Mouse (Mus musculus): ENCODE measurements around the gene Rab26. TPM values are rescaled to one million over a fixed set of nuclear protein-coding genes. Genes with fewer than 3 reads are reported as not detected.
A peak's percentile ranks its signal among the peaks of the same experiment; 100 is the strongest.

Rab26 gene
- polyA plus RNA-seq, 1 experiment from 2014 or later: 8.3 TPM

DNA sequence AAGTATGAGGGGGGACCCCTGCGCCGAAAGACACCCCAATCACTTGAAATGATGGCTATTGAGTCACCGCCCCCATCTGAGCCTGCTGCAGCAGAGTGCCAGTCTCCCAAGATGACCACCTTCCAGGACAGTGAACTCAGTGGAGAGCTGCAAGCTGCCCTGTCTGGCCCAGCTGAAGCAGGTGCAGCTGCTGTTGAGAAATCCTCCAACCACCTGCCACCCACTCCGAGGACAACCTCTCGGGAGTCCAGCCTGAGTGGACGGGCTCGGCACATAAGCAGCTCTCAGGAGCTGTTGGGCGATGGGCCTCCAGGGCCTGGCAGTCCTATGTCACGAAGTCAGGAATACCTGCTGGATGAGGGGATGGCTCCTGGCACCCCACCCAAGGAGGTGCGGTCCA, 29.9 kb downstream of the Rab26 start:
- H3K9ac ChIP-seq: no peak overlapping the region
- H3K9me3 ChIP-seq: no peaks in the 10 kb centered on the region
- no peak overlapping the region for H3K27ac ChIP-seq
- H3K27me3 ChIP-seq (replicated peaks): no peaks in the 10 kb centered on the region
- H3K4me1 ChIP-seq: peaks cover 8% of the 10 kb centered on the region
- H3K4me2 ChIP-seq: no peak overlapping the region
- 89% methylated on average over 10 of the region's 10 CpGs for WGBS
- H3K4me3 ChIP-seq (replicated peaks): no peak overlapping the region
- peaks cover 14% of the 10 kb centered on the region for H3K36me3 ChIP-seq
- ATAC-seq (ENCODE audit: insufficient read depth, low FRiP score, low read depth): no peak

GRCm38 (mm10) chr17:24502208-24502607, 31.8 kb downstream of the Rab26 start:
- Histone ChIP-seq H3K36me3 (no peaks in the 10 kb centered on the region), H3K27me3 (replicated peaks) (no peaks in the 10 kb centered on the region), H3K27ac (no peak overlapping the region), H3K9ac (no peak overlapping the region), H3K4me2 (no peak overlapping the region), H3K4me3 (replicated peaks) (no peak overlapping the region), H3K4me1 (peaks cover 7% of the 10 kb centered on the region), H3K9me3 (no peaks in the 10 kb centered on the region)
- no peak for ATAC-seq (ENCODE audit: insufficient read depth, low FRiP score, low read depth)
- 43% methylated on average over 11 of the region's 11 CpGs for WGBS

- no peaks in the 10 kb centered on the region for H3K36me3 ChIP-seq
- H3K27me3 ChIP-seq (replicated peaks): no peaks in the 10 kb centered on the region
- H3K9me3 ChIP-seq: no peaks in the 10 kb centered on the region
- H3K4me1 ChIP-seq: no peaks in the 10 kb centered on the region
- WGBS: 82% methylated on average over 1 of the region's 1 CpGs
- H3K9ac ChIP-seq: no peak overlapping the region
- H3K27ac ChIP-seq: no peak overlapping the region
- no peak for ATAC-seq (ENCODE audit: insufficient read depth, low FRiP score, low read depth)
- H3K4me3 ChIP-seq (replicated peaks): no peak overlapping the region
- no peak overlapping the region for H3K4me2 ChIP-seq
These were observed 38.0 kb downstream of the Rab26 start for GRCm38 (mm10) chr17:24496026-24496425.

GRCm38 (mm10) chr17:24495443-24495842, 38.6 kb downstream of the Rab26 start:
- WGBS: 69% methylated on average over 3 of the region's 3 CpGs
- H3K27ac ChIP-seq: no peak overlapping the region
- no peak overlapping the region for H3K4me3 ChIP-seq (replicated peaks)
- no peaks in the 10 kb centered on the region for H3K4me1 ChIP-seq
- H3K9me3 ChIP-seq: no peaks in the 10 kb centered on the region
- no peak overlapping the region for H3K9ac ChIP-seq
- no peaks in the 10 kb centered on the region for H3K36me3 ChIP-seq
- no peak overlapping the region for H3K4me2 ChIP-seq
- ATAC-seq (ENCODE audit: insufficient read depth, low FRiP score, low read depth): no peak
- H3K27me3 ChIP-seq (replicated peaks): no peaks in the 10 kb centered on the region

- H3K27me3 ChIP-seq (replicated peaks): peaks cover 2% of the 10 kb centered on the region
These were observed 39.2 kb downstream of the Rab26 start for GRCm38 (mm10) chr17:24494627-24495335.

DNA sequence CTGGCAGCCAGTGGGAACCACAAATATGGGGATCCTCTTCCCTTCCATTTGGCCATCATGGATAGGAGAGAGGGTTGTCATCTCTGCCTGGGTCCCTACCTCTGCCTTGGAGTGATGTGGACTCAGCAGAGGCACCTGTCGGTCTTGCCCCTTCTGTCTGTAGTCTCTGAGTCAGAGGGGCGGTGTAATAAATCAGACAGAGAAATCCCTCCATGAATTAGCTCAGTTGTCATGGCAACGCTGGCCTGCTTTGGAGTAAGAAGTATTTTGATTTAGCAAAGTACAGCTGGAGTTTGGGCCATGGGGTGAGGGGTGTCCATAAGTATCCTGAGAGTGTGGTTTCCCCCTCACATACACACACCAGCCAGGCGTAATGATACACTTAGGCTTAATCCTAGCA, 43.6 kb downstream of the Rab26 start:
- WGBS: 76% methylated on average over 4 of the region's 4 CpGs
- no peak for ATAC-seq (ENCODE audit: insufficient read depth, low FRiP score, low read depth)
- Histone ChIP-seq H3K36me3 (no peaks in the 10 kb centered on the region), H3K4me3 (replicated peaks) (no peak overlapping the region), H3K4me2 (no peak overlapping the region), H3K4me1 (peaks cover 8% of the 10 kb centered on the region), H3K27ac (no peak overlapping the region), H3K9ac (no peak overlapping the region), H3K9me3 (no peaks in the 10 kb centered on the region), H3K27me3 (replicated peaks) (peaks cover 23% of the 10 kb centered on the region)

More at GRCm38 (mm10) chr17:24494627-24495335, 39.2 kb downstream of the Rab26 start:
- no peaks in the 10 kb centered on the region for H3K9me3 ChIP-seq
- ATAC-seq (ENCODE audit: insufficient read depth, low FRiP score, low read depth): no peak
- H3K27ac ChIP-seq: no peak overlapping the region
- no peak overlapping the region for H3K4me3 ChIP-seq (replicated peaks)
- no peaks in the 10 kb centered on the region for H3K4me1 ChIP-seq
- no peaks in the 10 kb centered on the region for H3K36me3 ChIP-seq
- H3K9ac ChIP-seq: no peak overlapping the region
- no peak overlapping the region for H3K4me2 ChIP-seq
- WGBS: 42% methylated on average over 2 of the region's 2 CpGs

DNA sequence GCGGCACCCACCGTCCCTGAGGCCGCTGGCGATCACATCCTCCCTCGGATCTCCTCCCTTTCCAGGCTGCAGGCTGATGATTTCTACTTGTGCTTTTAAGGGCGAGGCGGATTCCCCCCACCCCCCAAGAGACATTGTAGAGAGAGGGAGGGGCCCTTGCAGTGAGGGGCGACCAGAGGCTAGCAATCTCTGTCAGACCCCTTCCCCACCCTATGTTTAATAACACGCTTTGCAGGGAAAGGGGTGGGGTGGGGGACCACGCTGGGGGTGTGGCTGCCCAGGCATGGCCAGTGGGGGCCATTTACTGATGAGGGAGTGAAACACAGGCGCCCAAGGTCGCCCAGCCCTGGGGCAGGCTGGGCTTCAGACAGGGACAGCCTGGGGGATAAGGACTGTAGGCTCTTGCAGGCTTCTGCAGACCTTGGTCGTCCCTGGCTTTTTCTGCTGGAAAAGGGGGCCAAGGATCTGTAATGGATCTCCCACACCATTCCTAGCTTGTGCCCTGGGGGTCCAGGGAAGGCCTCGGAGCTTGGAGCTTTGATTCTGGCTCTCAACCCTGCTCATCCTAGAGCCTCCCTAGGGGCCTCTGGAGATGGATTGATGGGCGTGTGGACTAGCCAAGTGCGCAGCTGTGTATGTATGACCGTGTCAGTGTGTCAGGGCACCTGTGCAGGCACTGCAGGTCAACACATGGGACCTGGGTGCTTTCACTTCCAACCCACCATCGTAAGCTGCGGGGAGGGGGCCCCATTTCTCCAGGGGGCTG, 44.6 kb downstream of the Rab26 start:
- H3K36me3 ChIP-seq: no peaks in the 10 kb centered on the region
- H3K4me3 ChIP-seq (replicated peaks): peak overlapping the region; percentile 59
- peaks cover 9% of the 10 kb centered on the region for H3K4me1 ChIP-seq
- no peak for ATAC-seq (ENCODE audit: insufficient read depth, low FRiP score, low read depth)
- WGBS: 20% methylated on average over 19 of the region's 19 CpGs
- peak overlapping the region; percentile 99 for H3K4me2 ChIP-seq
- H3K9me3 ChIP-seq: no peaks in the 10 kb centered on the region
- H3K9ac ChIP-seq: peak overlapping the region; percentile 61; the same call in 1 of the 2 replicates
- H3K27me3 ChIP-seq (replicated peaks): peaks cover 23% of the 10 kb centered on the region
- H3K27ac ChIP-seq: no peak overlapping the region

- ATAC-seq (ENCODE audit: insufficient read depth, low FRiP score, low read depth): peak; percentile 33; the same call in 1 of the 2 replicates
- peak overlapping the region; percentile 59 for H3K4me3 ChIP-seq (replicated peaks)
- no peak overlapping the region for H3K27ac ChIP-seq
- peak overlapping the region; percentile 61; the same call in 1 of the 2 replicates for H3K9ac ChIP-seq
- under 1% methylated on average over 73 of the region's 81 CpGs for WGBS
- H3K27me3 ChIP-seq (replicated peaks): peaks cover 23% of the 10 kb centered on the region
- no peaks in the 10 kb centered on the region for H3K36me3 ChIP-seq
- peaks cover 9% of the 10 kb centered on the region for H3K4me1 ChIP-seq
- no peaks in the 10 kb centered on the region for H3K9me3 ChIP-seq
- H3K4me2 ChIP-seq: peak overlapping the region; percentile 99
These were observed 45.2 kb downstream of the Rab26 start for GRCm38 (mm10) chr17:24488662-24489264.

- Histone ChIP-seq H3K9ac (peak within 1 kb of the TSS; percentile 61; the same call in 1 of the 2 replicates), H3K27me3 (replicated peaks) (peaks cover 23% of the 10 kb centered on the region), H3K4me1 (peaks cover 9% of the 10 kb centered on the region), H3K27ac (no peak within 1 kb of the TSS), H3K9me3 (no peaks in the 10 kb centered on the region), H3K36me3 (no peaks in the 10 kb centered on the region), H3K4me2 (peak within 1 kb of the TSS; percentile 99), H3K4me3 (replicated peaks) (peak within 1 kb of the TSS; percentile 59)
- peak; percentile 41; the same call in 1 of the 2 replicates for ATAC-seq (ENCODE audit: insufficient read depth, low FRiP score, low read depth)
- WGBS: under 1% methylated on average over 44 of the region's 45 CpGs
These were observed 45.8 kb downstream of the Rab26 start, which contains the start of gene Caskin1 for GRCm38 (mm10) chr17:24488186-24488661. Gene Caskin1, plus strand, starts transcription at chr17:24488601.

DNA sequence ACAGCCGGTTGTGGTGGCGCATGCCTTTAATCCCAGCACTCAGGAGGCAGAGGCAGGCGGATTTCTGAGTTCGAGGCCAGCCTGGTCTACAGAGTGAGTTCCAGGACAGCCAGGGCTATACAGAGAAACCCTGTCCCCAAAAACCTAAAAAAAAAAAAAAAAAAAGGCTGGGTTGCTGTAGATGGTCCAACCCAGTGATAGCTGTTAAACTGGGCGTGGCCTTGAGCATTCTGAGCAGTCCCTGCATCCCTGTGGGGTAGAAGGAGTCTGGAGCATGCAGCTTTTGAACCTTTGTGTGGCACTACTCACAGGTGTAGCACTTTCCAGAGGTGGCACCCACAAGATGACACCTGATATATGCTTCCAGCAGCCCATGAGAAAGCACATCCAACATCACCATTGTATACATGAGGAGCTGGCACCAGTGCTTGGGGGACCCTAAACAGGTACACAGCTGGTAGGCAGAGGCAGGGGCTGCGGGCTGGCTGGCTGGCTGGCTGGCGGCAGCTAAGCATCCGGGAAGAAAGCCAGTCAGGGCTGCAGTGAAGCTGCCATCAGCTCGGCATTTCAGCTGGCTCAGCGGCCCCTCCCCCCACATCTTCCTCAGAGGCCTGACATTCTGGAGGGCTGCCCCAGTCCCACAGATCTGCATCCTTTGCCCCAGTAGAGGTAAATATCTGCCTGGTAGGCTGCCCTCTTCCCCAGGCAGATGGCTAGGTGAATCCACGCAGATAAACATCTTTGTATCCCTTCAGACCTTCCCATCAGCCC, 48.7 kb downstream of the Rab26 start:
- H3K27ac ChIP-seq: no peak overlapping the region
- ATAC-seq (ENCODE audit: insufficient read depth, low FRiP score, low read depth): no peak
- no peaks in the 10 kb centered on the region for H3K36me3 ChIP-seq
- H3K4me3 ChIP-seq (replicated peaks): no peak overlapping the region
- H3K4me1 ChIP-seq: peaks cover 9% of the 10 kb centered on the region
- H3K27me3 ChIP-seq (replicated peaks): peaks cover 23% of the 10 kb centered on the region
- no peaks in the 10 kb centered on the region for H3K9me3 ChIP-seq
- H3K4me2 ChIP-seq: no peak overlapping the region
- H3K9ac ChIP-seq: no peak overlapping the region
- 49% methylated on average over 11 of the region's 11 CpGs for WGBS

DNA sequence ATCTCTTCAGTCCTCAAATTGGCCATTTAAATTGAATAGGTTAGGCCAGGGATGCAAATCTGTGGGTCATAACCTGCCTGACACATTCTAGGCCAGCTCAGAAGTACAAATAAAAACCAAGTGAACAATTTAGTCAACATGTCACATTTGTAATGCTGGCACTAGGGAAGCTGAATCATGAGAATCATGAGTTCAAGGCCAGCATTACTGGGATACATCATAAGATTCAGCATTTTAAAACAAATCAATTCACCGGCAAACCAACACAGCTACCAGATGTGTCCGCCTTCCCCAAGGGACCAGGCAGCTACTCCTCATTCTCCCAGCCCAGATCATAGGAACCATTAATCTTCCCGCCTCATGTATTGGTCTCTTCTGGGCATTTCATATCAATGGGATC, 50.5 kb downstream of the Rab26 start:
- no peak for ATAC-seq (ENCODE audit: insufficient read depth, low FRiP score, low read depth)
- H3K4me1 ChIP-seq: peaks cover 9% of the 10 kb centered on the region; the same call in 1 of the 2 replicates
- WGBS: 85% methylated on average over 3 of the region's 3 CpGs

More for the DNA sequence above, 50.5 kb downstream of the Rab26 start:
- Histone ChIP-seq H3K4me3 (replicated peaks) (no peak overlapping the region), H3K36me3 (no peaks in the 10 kb centered on the region), H3K4me2 (no peak overlapping the region), H3K27ac (no peak overlapping the region), H3K9ac (no peak overlapping the region), H3K27me3 (replicated peaks) (peaks cover 12% of the 10 kb centered on the region), H3K9me3 (no peaks in the 10 kb centered on the region)
